Mouse (Mus musculus): ENCODE measurements around the gene Olfr1058. TPM values are rescaled to one million over a fixed set of nuclear protein-coding genes. Genes with fewer than 3 reads are reported as not detected.
"Not testable (repeated sequence)": the region's sequence is repeated elsewhere in the genome, so short reads cannot be mapped to it uniquely, and the experiment has no call there.

Gene Olfr1058
- not detected for total RNA-seq (2021)

DNA sequence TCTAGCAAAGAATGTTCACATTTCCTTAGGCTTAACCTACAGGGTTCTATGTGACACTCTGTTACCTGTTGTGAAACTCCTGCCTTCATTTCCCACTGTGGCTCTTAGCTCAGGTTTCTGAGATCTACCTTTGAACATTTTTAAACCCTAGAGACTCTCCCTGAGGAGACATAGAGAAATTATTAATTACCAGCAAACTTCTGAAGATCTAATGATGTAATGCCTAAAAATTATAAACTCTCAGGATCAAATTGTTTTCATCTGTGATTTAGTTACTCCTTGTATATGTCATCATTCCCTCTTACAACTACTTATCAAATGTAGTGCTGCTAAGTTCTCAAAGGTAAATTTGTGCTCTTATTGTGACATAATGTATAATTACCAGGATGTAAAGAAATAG lies at the start of gene Olfr1058:
Gene Olfr1058 (minus strand): TSS at position 101 of the 400 bp plus-strand sequence.
- intact Hi-C loops (cut with DNase I); DNase-seq (ENCODE audit: low spot score): not testable (repeated sequence)

- DNase-seq (ENCODE audit: low spot score) = not testable (repeated sequence)
Measured at GRCm38 (mm10) chr2:86428511-86428910, 40.1 kb upstream of the Olfr1058 start.

GRCm38 (mm10) chr2:86426649-86427048 lies 38.3 kb upstream of the Olfr1058 start, which contains the start of gene Olfr1062:
Gene Olfr1062 (minus strand): TSS chr2:86426749.
- intact Hi-C loops (cut with DNase I); DNase-seq (ENCODE audit: low spot score): not testable (repeated sequence)

More at GRCm38 (mm10) chr2:86428511-86428910, 40.1 kb upstream of the Olfr1058 start:
- intact Hi-C loops (cut with DNase I) = not testable (repeated sequence)

DNA sequence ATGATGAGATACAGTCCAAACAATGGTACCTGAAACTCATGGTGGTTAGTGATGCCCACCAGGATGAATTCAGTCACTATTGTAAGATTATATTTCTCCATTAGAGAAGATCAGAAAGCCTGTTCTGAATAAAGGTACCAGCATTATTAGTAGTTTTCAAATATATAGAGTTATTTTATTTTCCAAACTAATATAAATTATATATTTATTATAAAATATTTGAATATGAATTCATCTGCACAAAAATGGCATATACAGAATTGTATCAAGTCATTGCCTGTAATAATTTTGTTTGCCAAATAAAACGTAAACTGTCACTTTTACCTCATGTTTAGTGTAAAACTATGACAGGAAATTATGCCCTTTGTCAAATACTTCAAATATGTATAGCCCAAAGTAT lies 25.6 kb upstream of the Olfr1058 start, which contains the start of gene Olfr1061:
Gene Olfr1061 (minus strand): TSS at position 101 of the 400 bp plus-strand sequence.
- intact Hi-C loops (cut with DNase I) = no loop called here
- no peak for DNase-seq (ENCODE audit: low spot score)

- intact Hi-C loops (cut with DNase I) = no loop called here
- DNase-seq (ENCODE audit: low spot score) = no peak
Measured at GRCm38 (mm10) chr2:86395114-86395513, 6.8 kb upstream of the Olfr1058 start.

- DNase-seq (ENCODE audit: low spot score) = no peak
Measured at GRCm38 (mm10) chr2:86378293-86378692, 10.1 kb downstream of the Olfr1058 start, which contains the start of gene Olfr1057. Gene Olfr1057 (minus strand): TSS chr2:86378393.

GRCm38 (mm10) chr2:86366342-86366741 lies 22.0 kb downstream of the Olfr1058 start:
- intact Hi-C loops (cut with DNase I); DNase-seq (ENCODE audit: low spot score): not testable (repeated sequence)

More at GRCm38 (mm10) chr2:86378293-86378692, 10.1 kb downstream of the Olfr1058 start, which contains the start of gene Olfr1057:
- intact Hi-C loops (cut with DNase I) = no loop called here

DNA sequence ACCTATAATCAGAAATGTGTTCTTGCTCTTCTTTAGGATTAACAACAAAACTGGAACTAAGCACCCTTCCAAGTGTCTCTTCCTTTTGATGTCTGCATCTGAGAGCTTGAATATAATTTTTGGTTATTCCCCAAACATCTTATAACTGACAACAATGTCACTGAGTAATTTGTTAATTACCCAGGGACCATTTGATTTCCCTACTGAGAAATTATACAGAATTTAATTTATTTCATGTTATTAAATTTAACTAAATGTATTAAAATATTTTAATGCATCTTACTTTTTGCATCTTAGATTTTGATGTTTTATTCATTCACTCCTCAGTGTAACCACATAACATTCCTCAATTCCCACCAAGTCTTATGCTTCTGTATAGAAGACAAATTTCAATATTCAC lies 26.0 kb downstream of the Olfr1058 start, which contains the start of gene Olfr1056:
Gene Olfr1056 (minus strand): TSS at position 101 of the 400 bp plus-strand sequence.
- DNase-seq (ENCODE audit: low spot score) = no peak
- intact Hi-C loops (cut with DNase I) = no loop called here

GRCm38 (mm10) chr2:86351751-86352150 lies 36.6 kb downstream of the Olfr1058 start:
- intact Hi-C loops (cut with DNase I); DNase-seq (ENCODE audit: low spot score): not testable (repeated sequence)

- intact Hi-C loops (cut with DNase I) = no loop called here
- DNase-seq (ENCODE audit: low spot score) = no peak
Measured at GRCm38 (mm10) chr2:86350184-86350583, 38.2 kb downstream of the Olfr1058 start, which contains the start of gene Olfr1055. Gene Olfr1055 (minus strand): TSS chr2:86350284.

DNA sequence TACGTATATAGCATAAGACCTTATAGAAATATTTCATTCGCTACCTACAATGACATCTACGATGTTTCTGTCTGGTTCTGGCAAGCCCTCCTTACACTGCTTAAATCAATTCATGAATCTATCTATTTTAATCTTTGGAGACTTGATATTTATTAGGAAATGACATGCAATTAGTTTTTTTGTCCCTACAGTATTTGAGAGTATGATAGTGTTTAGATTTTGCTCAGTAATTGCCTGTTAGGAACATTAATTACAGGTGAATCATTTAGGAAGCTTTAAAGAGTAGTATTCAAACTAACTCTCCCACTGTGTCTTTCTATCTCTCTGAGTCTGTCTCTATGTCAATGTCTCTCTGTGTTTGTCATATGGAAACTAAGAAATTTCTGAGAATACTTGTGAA lies 53.0 kb downstream of the Olfr1058 start, which contains the start of gene Olfr1054:
Gene Olfr1054 (minus strand): TSS at position 101 of the 400 bp plus-strand sequence.
- intact Hi-C loops (cut with DNase I) = no loop called here
- DNase-seq (ENCODE audit: low spot score) = no peak

Other genes with a start within 250 kb of the Olfr1058 start
- not detected for gene Olfr1040, start 241.8 kb downstream of the Olfr1058 start, total RNA-seq (2021)
- gene Olfr1042, start 226.7 kb downstream of the Olfr1058 start, total RNA-seq (2021) = not detected
- not detected for gene Olfr1043, start 221.0 kb downstream of the Olfr1058 start, total RNA-seq (2021)
- not detected for gene Olfr1044, start 210.7 kb downstream of the Olfr1058 start, total RNA-seq (2021)
- not detected for gene Olfr52, start 202.9 kb downstream of the Olfr1058 start, total RNA-seq (2021)
- gene Olfr1045, start 185.6 kb downstream of the Olfr1058 start, total RNA-seq (2021) = not detected
- gene Olfr1046, start 169.2 kb downstream of the Olfr1058 start, total RNA-seq (2021) = not detected
- not detected for gene Olfr1047, start 157.2 kb downstream of the Olfr1058 start, total RNA-seq (2021)
- gene Olfr1048, start 148.3 kb downstream of the Olfr1058 start, total RNA-seq (2021) = not detected
- gene Olfr1049, start 130.2 kb downstream of the Olfr1058 start, total RNA-seq (2021) = not detected
- not detected for gene Olfr1051, start 109.5 kb downstream of the Olfr1058 start, total RNA-seq (2021)
- gene Olfr1052, start 96.1 kb downstream of the Olfr1058 start, total RNA-seq (2021) = not detected
- not detected for gene Olfr1053, start 73.3 kb downstream of the Olfr1058 start, total RNA-seq (2021)
- not detected for gene Olfr1054, start 53.1 kb downstream of the Olfr1058 start, total RNA-seq (2021)
- not detected for gene Olfr1055, start 38.3 kb downstream of the Olfr1058 start, total RNA-seq (2021)
- gene Olfr1056, start 26.1 kb downstream of the Olfr1058 start, total RNA-seq (2021) = not detected
- gene Olfr1057, start 10.2 kb downstream of the Olfr1058 start, total RNA-seq (2021) = not detected
- not detected for gene Olfr1061, start 25.5 kb upstream of the Olfr1058 start, total RNA-seq (2021)
- not detected for gene Olfr1062, start 38.2 kb upstream of the Olfr1058 start, total RNA-seq (2021)
- not detected for gene Olfr1065, start 62.0 kb upstream of the Olfr1058 start, total RNA-seq (2021)
- gene Olfr1066, start 67.7 kb upstream of the Olfr1058 start, total RNA-seq (2021) = not detected
- not detected for gene Olfr228, start 98.8 kb upstream of the Olfr1058 start, total RNA-seq (2021)
- not detected for gene Olfr1076, start 119.9 kb upstream of the Olfr1058 start, total RNA-seq (2021)
- not detected for gene Olfr1079, start 153.9 kb upstream of the Olfr1058 start, total RNA-seq (2021)
- gene Olfr1080, start 169.7 kb upstream of the Olfr1058 start, total RNA-seq (2021) = not detected
- not detected for gene Olfr1082, start 210.4 kb upstream of the Olfr1058 start, total RNA-seq (2021)

Data from heart, postnatal 25 days (tissue).